ENCODE assay signal across 30 mouse cellular contexts in genomic region chr4:41295960-41296359, GRCm38 (mm10).
"Had no signal": no experiment of that assay in that cellular context is flagged by ENCODE, and none has a peak within 500 bp of the region (broad histone marks: within the 10 kb centered on the region; RNA-seq: fewer than 3 reads in every experiment).

No protein-coding gene starts in this region.

- DNase-seq: left cerebral cortex, postnatal 4 days; liver; liver, embryonic 13.5 days; liver, postnatal 0 days; lung, adult 18-20 months; lung, adult 2 months; lung, embryonic 14.5 days; lung, postnatal 14 days; lung, postnatal 36 days; lung, postnatal 4 days; midbrain, embryonic 14.5 days had no signal

- H3K4me1 ChIP-seq: limb, embryonic 10.5 days; limb, embryonic 12.5 days; limb, embryonic 13.5 days; limb, embryonic 15.5 days; liver, embryonic 12.5 days; liver, embryonic 15.5 days; lung, embryonic 15.5 days; midbrain, embryonic 10.5 days; midbrain, embryonic 12.5 days; midbrain, embryonic 13.5 days; midbrain, embryonic 15.5 days; neural tube, embryonic 12.5 days had no signal

- ATAC-seq: liver, embryonic 12.5 days; liver, postnatal 0 days; lung, postnatal 0 days; midbrain, embryonic 13.5 days; midbrain, embryonic 15.5 days; midbrain, embryonic 16.5 days had no signal

- H3K27ac ChIP-seq: left cerebral cortex, adult 2 months; limb, embryonic 10.5 days; limb, embryonic 12.5 days; limb, embryonic 13.5 days; limb, embryonic 15.5 days; liver, embryonic 12.5 days; liver, embryonic 13.5 days; liver, embryonic 14.5 days; lung, embryonic 15.5 days; macrophage; midbrain, embryonic 10.5 days; midbrain, embryonic 12.5 days; midbrain, embryonic 13.5 days; midbrain, embryonic 15.5 days; neural tube, embryonic 12.5 days had no signal

- H3K4me3 ChIP-seq: left cerebral cortex, adult 2 months; limb, embryonic 10.5 days; limb, embryonic 12.5 days; limb, embryonic 13.5 days; limb, embryonic 15.5 days; liver, embryonic 12.5 days; liver, embryonic 13.5 days; liver, embryonic 15.5 days; lung, embryonic 15.5 days; megakaryocyte, embryonic 14.5 days; midbrain, embryonic 10.5 days; midbrain, embryonic 12.5 days; midbrain, embryonic 13.5 days; midbrain, embryonic 15.5 days; myocyte; neural tube, embryonic 12.5 days had no signal
